Mouse (Mus musculus) neural tube, embryonic 13.5 days (tissue): ENCODE measurements around the gene Parp6. TPM values are rescaled to one million over a fixed set of nuclear protein-coding genes. Genes with fewer than 3 reads are reported as not detected.

Source experiments
- ATAC-seq: fragments of 200-750 bp; cut with Nextera tagmentation; 2 replicates; pipeline ENCODE4 v1.8.0; 2017; ENCODE audit warnings: low read depth, mild to moderate bottlenecking, moderate TSS enrichment, moderate library complexity
- H3K27ac ChIP-seq: fragments of 300-500 bp; sonication (generic); replicated peaks from 2 replicates; pipeline ENCODE4 v1.5.1; 2015; ENCODE audit warnings: moderate library complexity, mild to moderate bottlenecking, inconsistent platforms
- H3K27me3 ChIP-seq: fragments of 300-500 bp; sonication (generic); 2 replicates; pipeline ENCODE4 v1.6.1; 2015; ENCODE audit warnings: mild to moderate bottlenecking, inconsistent platforms
- H3K36me3 ChIP-seq: fragments of 300-500 bp; sonication (generic); 2 replicates; pipeline ENCODE4 v1.6.1; 2015; ENCODE audit warnings: mild to moderate bottlenecking, inconsistent platforms
- H3K4me1 ChIP-seq: fragments of 300-500 bp; sonication (generic); replicated peaks from 2 replicates; pipeline ENCODE4 v1.6.1; 2015; ENCODE audit warnings: inconsistent platforms
- H3K4me2 ChIP-seq: fragments of 300-500 bp; sonication (generic); 2 replicates; pipeline ENCODE4 v1.6.1; 2015; ENCODE audit warnings: inconsistent platforms, mild to moderate bottlenecking, moderate library complexity
- H3K4me3 ChIP-seq: fragments of 300-500 bp; sonication (generic); 2 replicates; pipeline ENCODE4 v1.5.1; 2015; ENCODE audit warnings: mild to moderate bottlenecking, inconsistent platforms
- H3K9ac ChIP-seq: fragments of 300-500 bp; sonication (generic); 2 replicates; pipeline ENCODE4 v1.6.1; 2015; ENCODE audit warnings: moderate library complexity, mild to moderate bottlenecking, inconsistent platforms
- H3K9me3 ChIP-seq: fragments of 300-500 bp; sonication (generic); 2 replicates; pipeline ENCODE4 v1.6.1; 2016; ENCODE audit warnings: inconsistent platforms
- WGBS: fragments of 180-500 bp; shearing (Covaris S2); methylation state at CpG from one replicate; pipeline ENCODE4 v1.1.7; 2015; 5-methylcytosine and 5-hydroxymethylcytosine counted together
- polyA plus RNA-seq: library from polyadenylated mRNA; unstranded; fragments of >200 nt; fragmentation: Nextera tagmentation; extraction: Ambion mirVana; gene quantifications from 2 replicates; pipeline ENCODE4 v1.2.1, GENCODE M21; 2015

Parp6 gene
- polyA plus RNA-seq, 1 experiment from 2014 or later: 197 TPM

GRCm38 (mm10) chr9:59694571-59695450 is 77.7 kb downstream of the Parp6 start:
- H3K27ac ChIP-seq: no peak overlapping the region
- H3K4me3 ChIP-seq: no peak overlapping the region
- no peak for ATAC-seq
- peaks cover 18% of the 10 kb centered on the region for H3K4me1 ChIP-seq
- no peaks in the 10 kb centered on the region for H3K36me3 ChIP-seq
- no peaks in the 10 kb centered on the region for H3K9me3 ChIP-seq
- WGBS: 63% methylated on average over 16 of the region's 16 CpGs
- H3K27me3 ChIP-seq: no peaks in the 10 kb centered on the region; the same call in 1 of the 2 replicates
- no peak overlapping the region for H3K4me2 ChIP-seq
- H3K9ac ChIP-seq: no peak overlapping the region

DNA sequence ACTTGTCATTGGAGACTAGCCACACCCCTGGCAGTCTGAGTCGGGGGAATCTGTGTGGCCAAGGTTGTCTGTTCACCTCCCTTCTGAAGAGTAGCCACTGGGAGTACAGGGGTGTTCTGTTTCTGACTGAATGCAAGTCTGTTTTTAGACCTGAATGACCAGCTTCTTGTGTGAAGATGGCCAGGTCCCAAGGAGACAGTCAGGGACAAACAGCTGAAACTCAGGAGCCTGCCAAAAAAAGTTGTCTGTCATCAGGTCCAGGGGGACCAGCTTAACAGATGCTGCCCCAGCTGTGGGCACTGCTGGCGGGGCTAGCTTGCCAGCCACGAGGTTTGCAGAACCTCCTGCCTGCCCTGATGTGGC is 78.3 kb downstream of the Parp6 start:
- Histone ChIP-seq H3K9me3 (no peaks in the 10 kb centered on the region), H3K9ac (no peak overlapping the region), H3K36me3 (no peaks in the 10 kb centered on the region), H3K27me3 (no peaks in the 10 kb centered on the region; the same call in 1 of the 2 replicates), H3K27ac (no peak overlapping the region), H3K4me1 (peaks cover 18% of the 10 kb centered on the region), H3K4me2 (no peak overlapping the region), H3K4me3 (no peak overlapping the region)
- WGBS: 45% methylated on average over 3 of the region's 3 CpGs
- no peak for ATAC-seq

DNA sequence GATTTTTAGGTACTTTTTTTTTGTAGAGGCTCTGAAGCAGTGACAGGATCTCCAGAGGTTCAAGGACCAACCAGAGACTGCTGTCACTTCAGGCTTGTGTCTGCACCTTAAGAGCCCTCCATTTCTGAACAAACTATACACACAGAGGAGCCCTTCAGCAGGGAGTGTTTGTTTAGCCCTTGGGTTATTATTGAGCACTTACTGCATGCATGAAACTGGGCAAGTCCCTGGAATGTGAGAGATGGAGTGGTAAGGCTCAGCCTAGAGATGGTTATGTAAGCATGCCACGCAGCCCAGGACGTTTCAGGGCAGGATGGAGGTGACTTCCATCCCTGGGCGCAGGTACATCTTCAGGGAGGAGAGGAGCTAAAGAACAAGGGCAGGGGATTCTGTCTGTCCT is 79.3 kb downstream of the Parp6 start:
- WGBS: 91% methylated on average over 3 of the region's 3 CpGs
- ATAC-seq: no peak

More for the DNA sequence above, 79.3 kb downstream of the Parp6 start:
- H3K27ac ChIP-seq: no peak overlapping the region
- H3K9ac ChIP-seq: no peak overlapping the region
- H3K4me3 ChIP-seq: no peak overlapping the region
- no peaks in the 10 kb centered on the region for H3K27me3 ChIP-seq
- no peak overlapping the region for H3K4me2 ChIP-seq
- no peaks in the 10 kb centered on the region for H3K36me3 ChIP-seq
- peaks cover 18% of the 10 kb centered on the region for H3K4me1 ChIP-seq
- no peaks in the 10 kb centered on the region for H3K9me3 ChIP-seq

Other genes starting within 250 kb of the Parp6 start
- 17.1 and 20.0 TPM in 2 replicates for gene Arih1, start 130.7 kb upstream of the Parp6 start, polyA plus RNA-seq
- gene Hexa, start 77.7 kb upstream of the Parp6 start, polyA plus RNA-seq: 58.6 and 63.7 TPM in 2 replicates
- gene Tmem202, start 77.4 kb upstream of the Parp6 start, polyA plus RNA-seq: 0.24 TPM in 1 of 2 replicates, not detected in the other
- gene Celf6, start 39.4 kb upstream of the Parp6 start, polyA plus RNA-seq: 21.7 and 24.8 TPM in 2 replicates
- gene Pkm, start 39.1 kb downstream of the Parp6 start, polyA plus RNA-seq: 1,094 and 1,196 TPM in 2 replicates
- gene Gramd2, start 62.9 kb downstream of the Parp6 start, polyA plus RNA-seq: 1.3 and 1.9 TPM in 2 replicates
- gene Senp8, start 133.4 kb downstream of the Parp6 start, polyA plus RNA-seq: 12.7 and 13.2 TPM in 2 replicates
- 23.4 and 26.4 TPM in 2 replicates for gene Myo9a, start 133.6 kb downstream of the Parp6 start, polyA plus RNA-seq